Mouse (Mus musculus) cerebellum, postnatal 10 days (tissue): Measurements from ENCODE around the gene Olfr844.

Source experiments
- DNase-seq, 2 experiments: peaks; one replicate each; pipeline ENCODE4 v3.0.0; 2021; ENCODE audit warnings: mixed read lengths in 2 of 2

Gene Olfr844

DNA sequence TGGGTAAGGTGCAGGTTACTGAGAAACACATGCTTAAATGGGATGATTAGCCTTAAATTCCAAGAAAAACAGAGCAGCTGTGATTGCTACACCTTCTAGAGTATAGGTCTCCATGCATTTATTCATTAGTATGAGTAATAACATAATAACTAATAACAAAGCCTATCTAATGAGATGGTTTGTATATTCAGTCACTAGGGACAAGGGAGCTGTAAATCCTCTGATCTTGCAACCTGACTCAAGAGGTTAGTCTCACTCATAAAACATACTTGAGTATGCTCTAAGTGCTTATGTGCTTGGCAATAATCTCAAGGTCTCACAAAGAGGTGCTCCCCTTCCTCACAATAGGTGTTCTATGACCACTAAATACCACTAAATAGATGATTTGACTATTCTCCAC is at the start of gene Olfr844:
Olfr844 (plus strand) TSS at position 301 of the 400 bp plus-strand sequence.
- DNase-seq: no peak

DNA sequence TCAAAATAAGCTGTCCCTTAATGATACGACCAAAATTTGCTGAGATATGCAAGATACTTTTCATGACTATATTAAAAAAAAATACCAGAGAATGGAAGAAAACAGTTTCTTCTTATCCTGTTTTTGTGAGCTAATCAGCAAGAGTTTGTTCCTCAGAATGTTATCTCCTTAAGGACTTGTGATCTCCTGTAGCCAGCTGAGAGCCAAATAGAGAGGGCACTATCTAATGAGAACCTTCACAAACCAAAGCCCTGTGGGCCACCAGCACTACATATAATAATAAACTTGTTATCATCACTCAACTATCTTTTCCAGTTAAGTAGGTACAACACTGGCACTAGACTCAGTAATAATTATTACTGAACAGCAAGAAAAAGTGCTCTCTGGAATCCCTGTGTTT is 20.0 kb downstream of the Olfr844 start, which contains the start of gene Olfr845:
Olfr845 (plus strand) TSS at position 301 of the 400 bp plus-strand sequence.
- DNase-seq: no peak

DNA sequence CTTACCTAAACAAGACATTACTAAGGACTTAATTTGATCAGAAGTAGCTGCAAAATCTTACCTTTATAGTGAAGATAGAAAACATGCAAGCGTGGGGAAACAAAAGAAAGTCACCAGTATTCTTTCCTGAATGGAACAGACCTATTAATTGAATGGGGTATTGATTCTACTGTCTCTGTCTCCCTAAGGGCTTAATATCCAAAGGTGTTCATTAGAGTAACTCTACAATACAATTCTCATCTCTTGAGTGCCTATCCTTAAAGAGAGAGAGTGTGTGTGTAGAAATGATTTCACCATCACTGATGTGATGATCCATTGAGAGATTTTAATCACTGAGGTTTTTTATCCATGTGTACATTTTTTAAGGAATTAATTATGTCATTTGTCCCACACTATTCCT is 47.8 kb downstream of the Olfr844 start, which contains the start of gene Olfr846:
Olfr846 (minus strand) TSS at position 101 of the 400 bp plus-strand sequence.
- no peak for DNase-seq
